Mouse (Mus musculus) heart, postnatal 10 days (tissue): ENCODE results near the gene Ebp. TPM values are rescaled to one million over a fixed set of nuclear protein-coding genes. Genes with fewer than 3 reads are reported as not detected.

Experiments
- total RNA-seq, 2 experiments: library from RNA; stranded (reverse); gene quantifications; 2 replicates each; pipeline ENCODE4 v1.2.3; 2021

The Ebp gene
- total RNA-seq, 2 experiments from 2014 or later: 22.8 to 26.1 TPM

Other genes starting within 250 kb of the Ebp start
- 10 to 100 TPM; 21.5 to 23.7 TPM for gene Hdac6, start 245.6 kb downstream of the Ebp start, total RNA-seq
- gene Gata1, start 215.4 kb downstream of the Ebp start, total RNA-seq: not detected
- gene Glod5, start 175.0 kb downstream of the Ebp start, total RNA-seq: not detected
- gene Suv39h1, start 118.8 kb downstream of the Ebp start, total RNA-seq: 1 to 10 TPM; 8.3 to 8.8 TPM
- gene Was, start 103.0 kb downstream of the Ebp start, total RNA-seq: 1 to 10 TPM; 2.3 to 3.0 TPM
- gene Wdr13, start 60.6 kb downstream of the Ebp start, total RNA-seq: 10 to 100 TPM; 79.1 to 79.3 TPM
- gene Rbm3, start 47.6 kb downstream of the Ebp start, total RNA-seq: 100 to 1,000 TPM; 341 to 398 TPM
- gene Tbc1d25, start 17.3 kb downstream of the Ebp start, total RNA-seq: 1 to 10 TPM; 6.0 to 6.5 TPM
- gene Porcn, start 13.0 kb upstream of the Ebp start, total RNA-seq: 1 to 10 TPM; 2.4 to 3.1 TPM
- 10 to 100 TPM; 13.3 to 13.7 TPM for gene Ftsj1, start 58.9 kb upstream of the Ebp start, total RNA-seq
- 1 to 10 TPM; 1.3 to 1.8 TPM for gene Slc38a5, start 77.6 kb upstream of the Ebp start, total RNA-seq
- gene Ssxb10, start 133.9 kb upstream of the Ebp start, total RNA-seq: not detected
- not detected for gene Ssxb9, start 173.5 kb upstream of the Ebp start, total RNA-seq
- gene Ssxb1, start 219.8 kb upstream of the Ebp start, total RNA-seq: not detected